8 mouse cellular contexts compared by ENCODE assay signal in genomic region chr10:126752699-126753098, GRCm38 (mm10).
DNase-seq lines count a peak whose midpoint lies in the region; ATAC-seq and TF ChIP-seq lines count a peak whose summit lies in the region.
"Had no signal": no experiment of that assay in that cellular context is flagged by ENCODE, and none has a peak within 500 bp of the region (broad histone marks: within the 10 kb centered on the region; RNA-seq: fewer than 3 reads in every experiment).

No protein-coding gene starts in this region.

- no peak overlapping the region for H3K27ac ChIP-seq in lung, embryonic 14.5 days (ENCODE audit: low read depth)

- ATAC-seq in lung, embryonic 14.5 days (ENCODE audit: insufficient read depth): no peak
- ATAC-seq in common myeloid progenitor, adult 5-6 weeks (replicated peaks; ENCODE audit: low read depth, poor library complexity, severe bottlenecking): 0 out of 2 replicates have a peak, but pooled peaks have one; percentile 8

- no peak overlapping the region for H3K4me2 ChIP-seq in lung, embryonic 14.5 days

- no peaks in the 10 kb centered on the region for H3K9me3 ChIP-seq in lung, embryonic 14.5 days (ENCODE audit: low read depth, low read length)

- no peaks in the 10 kb centered on the region for H3K4me1 ChIP-seq in lung, embryonic 14.5 days (ENCODE audit: insufficient read depth)

- peak; percentile 29 for TF ChIP-seq CTCF in lung, embryonic 14.5 days (IDR thresholded peaks at IDR 0.05; ENCODE audit: low read depth)

- 47% methylated on average over 11 of the region's 11 CpGs for WGBS in lung, embryonic 14.5 days

- H3K9ac ChIP-seq in lung, embryonic 14.5 days: no peak overlapping the region

- no peaks in the 10 kb centered on the region for H3K36me3 ChIP-seq in lung, embryonic 14.5 days (ENCODE audit: insufficient read depth)

- no peak overlapping the region for H3K4me3 ChIP-seq in lung, embryonic 14.5 days (ENCODE audit: low read depth, low read length)

- H3K27me3 ChIP-seq in lung, embryonic 14.5 days (ENCODE audit: insufficient read depth, low read length): no peaks in the 10 kb centered on the region

- peak; percentile 20 for DNase-seq in lung, embryonic 14.5 days
- no peak for DNase-seq in lung, postnatal 14 days
- DNase-seq in layer of hippocampus, postnatal 10 days (ENCODE audit: low spot score in 2 of 2): peak; percentile 48 to 64
- peak; percentile 51 for DNase-seq in right cerebral cortex, postnatal 25 days
- no peak for DNase-seq in gastrocnemius, postnatal 4 days (ENCODE audit: low spot score in 2 of 2)
- no peak for DNase-seq in cerebellum, adult 11 months
- DNase-seq: kidney, adult 8-10 months had no signal

Comparison
In these comparisons a context has a peak if more than half of its experiments do, and no peak if none do; other contexts are left out.
1. DNase-seq: peak in lung, embryonic 14.5 days (single experiment), layer of hippocampus, postnatal 10 days (2 of 2) and right cerebral cortex, postnatal 25 days (single experiment); none in lung, postnatal 14 days (single experiment), gastrocnemius, postnatal 4 days (0 of 2) and cerebellum, adult 11 months (single experiment).